Mouse (Mus musculus) lung, adult 10 weeks (tissue): ENCODE data around the gene Gm6408. TPM values are rescaled to one million over a fixed set of nuclear protein-coding genes. Genes with fewer than 3 reads are reported as not detected.

ENCODE experiments used
- polyA plus RNA-seq: library from polyadenylated mRNA; stranded (reverse); fragments of 350-450 nt; fragmentation: Illumina TruSeq; extraction: RNeasy Lipid Tissue Mini Kit (QIAGEN cat#74804); gene quantifications from one replicate; pipeline ENCODE4 v1.2.3, GENCODE M21; 2014; ENCODE audit warnings: low read depth, low replicate concordance; ENCODE audit not compliant: insufficient read depth

Gm6408 gene
- polyA plus RNA-seq, result not detected

DNA sequence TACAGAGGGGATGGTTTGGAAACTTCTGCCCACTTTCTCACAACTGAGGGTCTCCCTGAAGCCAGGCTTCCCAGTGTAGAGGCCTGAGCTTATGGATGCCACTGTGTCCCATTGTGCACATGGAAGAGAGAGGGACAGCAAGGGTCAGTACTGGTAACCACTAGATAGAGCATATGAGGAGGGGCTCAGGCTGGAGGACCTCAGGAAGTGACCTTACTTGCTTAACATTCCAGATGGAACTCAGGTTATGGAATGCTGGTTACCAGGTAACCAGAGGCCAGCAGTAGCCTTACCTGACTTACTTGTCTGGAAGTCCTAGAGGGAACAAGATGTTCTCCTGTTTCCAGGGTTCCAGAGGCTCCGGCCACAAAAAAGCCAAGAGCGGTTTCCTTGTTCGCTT is at the start of gene Gm6408:
Gm6408 (plus strand) TSS at position 301 of the 400 bp plus-strand sequence.

DNA sequence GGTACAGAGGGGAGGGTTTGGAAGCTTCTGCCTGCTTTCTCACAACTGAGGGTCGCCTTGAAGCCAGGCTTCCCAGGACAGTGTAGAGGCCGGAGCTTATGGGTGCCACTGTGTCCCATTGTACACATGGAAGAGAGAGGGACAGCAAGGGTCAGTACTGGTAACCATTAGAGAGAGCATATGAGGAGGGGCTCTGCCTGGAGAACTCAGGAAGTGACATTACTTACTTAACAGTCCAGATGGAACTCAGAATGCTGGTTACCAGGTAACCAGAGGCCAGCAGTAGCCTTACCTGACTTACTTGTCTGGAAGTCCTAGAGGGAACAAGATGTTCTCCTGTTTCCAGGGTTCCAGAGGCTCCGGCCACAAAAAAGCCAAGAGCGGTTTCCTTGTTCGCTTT is 9.3 kb downstream of the Gm6408 start, which contains the start of gene Gm6370:
Gm6370 (plus strand) TSS at position 301 of the 400 bp plus-strand sequence.

DNA sequence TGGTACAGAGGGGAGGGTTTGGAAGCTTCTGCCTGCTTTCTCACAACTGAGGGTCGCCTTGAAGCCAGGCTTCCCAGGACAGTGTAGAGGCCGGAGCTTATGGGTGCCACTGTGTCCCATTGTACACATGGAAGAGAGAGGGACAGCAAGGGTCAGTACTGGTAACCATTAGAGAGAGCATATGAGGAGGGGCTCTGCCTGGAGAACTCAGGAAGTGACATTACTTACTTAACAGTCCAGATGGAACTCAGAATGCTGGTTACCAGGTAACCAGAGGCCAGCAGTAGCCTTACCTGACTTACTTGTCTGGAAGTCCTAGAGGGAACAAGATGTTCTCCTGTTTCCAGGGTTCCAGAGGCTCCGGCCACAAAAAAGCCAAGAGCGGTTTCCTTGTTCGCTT is 20.3 kb downstream of the Gm6408 start, which contains the start of gene 4930449I24Rik:
4930449I24Rik (plus strand) TSS at position 301 of the 400 bp plus-strand sequence.

DNA sequence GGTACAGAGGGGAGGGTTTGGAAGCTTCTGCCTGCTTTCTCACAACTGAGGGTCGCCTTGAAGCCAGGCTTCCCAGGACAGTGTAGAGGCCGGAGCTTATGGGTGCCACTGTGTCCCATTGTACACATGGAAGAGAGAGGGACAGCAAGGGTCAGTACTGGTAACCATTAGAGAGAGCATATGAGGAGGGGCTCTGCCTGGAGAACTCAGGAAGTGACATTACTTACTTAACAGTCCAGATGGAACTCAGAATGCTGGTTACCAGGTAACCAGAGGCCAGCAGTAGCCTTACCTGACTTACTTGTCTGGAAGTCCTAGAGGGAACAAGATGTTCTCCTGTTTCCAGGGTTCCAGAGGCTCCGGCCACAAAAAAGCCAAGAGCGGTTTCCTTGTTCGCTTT is 32.1 kb downstream of the Gm6408 start, which contains the start of gene Gm3402:
Gm3402 (plus strand) TSS at position 301 of the 400 bp plus-strand sequence.

DNA sequence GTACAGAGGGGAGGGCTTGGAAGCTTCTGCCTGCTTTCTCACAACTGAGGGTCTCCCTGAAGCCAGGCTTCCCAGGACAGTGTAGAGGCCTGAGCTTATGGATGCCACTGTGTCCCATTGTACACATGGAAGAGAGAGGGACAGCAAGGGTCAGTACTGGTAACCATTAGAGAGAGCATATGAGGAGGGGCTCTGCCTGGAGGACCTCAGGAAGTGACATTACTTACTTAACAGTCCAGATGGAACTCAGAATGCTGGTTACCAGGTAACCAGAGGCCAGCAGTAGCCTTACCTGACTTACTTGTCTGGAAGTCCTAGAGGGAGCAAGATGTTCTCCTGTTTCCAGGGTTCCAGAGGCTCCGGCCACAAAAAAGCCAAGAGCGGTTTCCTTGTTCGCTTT is 43.7 kb downstream of the Gm6408 start, which contains the start of gene Gm3404:
Gm3404 (plus strand) TSS at position 301 of the 400 bp plus-strand sequence.

Other genes with a start within 250 kb of the Gm6408 start
- gene Wasf3, start 97.0 kb upstream of the Gm6408 start, polyA plus RNA-seq, result 3.6 TPM
- gene Gm6370, start 9.4 kb downstream of the Gm6408 start, polyA plus RNA-seq, result not detected
- gene 4930449I24Rik, start 20.4 kb downstream of the Gm6408 start, polyA plus RNA-seq, result not detected
- gene Gm3402, start 32.2 kb downstream of the Gm6408 start, polyA plus RNA-seq, result not detected
- not detected for gene Gm3404, start 43.8 kb downstream of the Gm6408 start, polyA plus RNA-seq
- not detected for gene Gm3409, start 55.7 kb downstream of the Gm6408 start, polyA plus RNA-seq
- not detected for gene Gm3415, start 74.2 kb downstream of the Gm6408 start, polyA plus RNA-seq
- gene Gpr12, start 103.3 kb downstream of the Gm6408 start, polyA plus RNA-seq, result not detected